Mouse (Mus musculus) cortical plate, adult 2 months (tissue): ENCODE results near the gene Tmem247.

ENCODE experiments used
- CTCF ChIP-seq: fragments of 200-500 bp; IDR thresholded peaks from 2 replicates; pipeline ENCODE4 v1.5.1; 2011; ENCODE audit warnings: mild to moderate bottlenecking, control low read depth, low read length; ENCODE audit not compliant: insufficient read depth; ENCODE audit errors: extremely low read depth
- POLR2A ChIP-seq: fragments of 200-500 bp; IDR thresholded peaks from 2 replicates; pipeline ENCODE4 v1.6.1; 2011; ENCODE audit warnings: mild to moderate bottlenecking, low read length, control low read depth; ENCODE audit not compliant: insufficient read depth; ENCODE audit errors: extremely low read depth

DNA sequence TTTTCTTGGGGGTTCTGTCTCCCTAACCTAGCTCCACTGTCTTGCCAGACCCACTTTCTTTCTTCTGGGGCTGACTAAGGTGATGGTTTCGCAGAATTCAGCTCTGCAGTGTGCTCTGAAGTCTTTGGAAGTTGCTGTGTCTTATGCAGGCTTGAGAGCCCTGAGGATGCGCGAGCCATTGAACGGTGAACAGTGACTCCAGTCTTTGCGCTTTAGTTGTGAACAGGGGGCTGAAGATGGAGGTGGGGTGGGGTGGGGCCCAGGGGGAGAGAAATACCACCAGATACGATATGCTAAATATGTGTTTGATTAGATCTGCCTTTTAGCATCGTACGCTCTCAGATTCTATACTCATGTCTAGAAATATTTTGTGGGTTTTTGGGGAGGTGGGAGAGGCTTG, 48.0 kb downstream of the Tmem247 start:
- TF ChIP-seq POLR2A (no peak), CTCF (no peak)
